Comparison of ENCODE assay signal across 16 mouse cellular contexts in the genomic region with DNA sequence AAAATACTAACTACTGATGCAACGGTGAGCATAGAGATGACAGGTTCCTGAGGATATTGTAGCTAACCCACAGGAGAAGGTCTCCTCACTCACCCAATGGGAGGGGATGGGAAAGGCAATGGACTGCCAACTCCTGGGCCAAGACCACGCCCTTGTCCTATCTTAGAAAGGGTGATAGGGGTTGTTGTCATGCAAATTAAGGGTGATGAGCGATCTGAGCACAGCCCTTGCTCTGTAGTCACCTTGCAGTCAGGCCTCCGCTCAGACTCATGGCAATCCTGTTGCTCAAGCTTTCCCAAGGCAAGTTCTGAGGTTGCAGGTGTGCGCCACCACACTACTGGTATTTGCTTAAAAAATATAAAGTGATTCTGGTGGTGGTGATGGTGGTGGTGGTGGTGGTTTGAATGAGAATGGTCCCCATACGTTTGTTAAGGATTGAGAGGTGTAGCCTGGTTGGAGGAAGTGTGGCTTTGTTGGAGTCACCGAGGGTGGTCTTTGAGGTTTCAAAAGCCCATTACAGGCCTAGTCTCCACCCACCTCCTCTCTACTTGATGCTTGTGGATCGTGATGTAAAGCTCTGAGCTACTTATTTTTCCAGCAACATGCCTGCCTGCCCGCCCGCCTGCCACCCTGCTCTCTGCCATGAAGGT. TPM values are rescaled to one million over a fixed set of nuclear protein-coding genes. Genes with fewer than 3 reads are reported as not detected.
A peak's percentile ranks its signal among the peaks of the same experiment; 100 is the strongest.
DNase-seq lines count a peak whose midpoint lies in the region; ATAC-seq and TF ChIP-seq lines count a peak whose summit lies in the region.
"Had no signal": no experiment of that assay in that cellular context is flagged by ENCODE, and none has a peak within 500 bp of the region (broad histone marks: within the 10 kb centered on the region; RNA-seq: fewer than 3 reads in every experiment).

No protein-coding gene starts in this region.

- no peak overlapping the region for H3K9ac ChIP-seq in MEL (ENCODE audit: control insufficient read depth, low read depth, low read length, poor library complexity, severe bottlenecking)
- no peak overlapping the region for H3K9ac ChIP-seq in midbrain, embryonic 16.5 days (ENCODE audit: low read depth, low read length)

- TF ChIP-seq RAD21 in MEL (IDR thresholded peaks at IDR 0.05; ENCODE audit: low read depth, low read length) = no peak

- ATAC-seq in megakaryocyte, adult 5-6 weeks (ENCODE audit: poor library complexity, severe bottlenecking) = no peak
- ATAC-seq in midbrain, embryonic 16.5 days = no peak

- no peak for TF ChIP-seq CTCF in MEL (IDR thresholded peaks at IDR 0.05 in 2 of 3, conservative IDR thresholded peaks at IDR 0.05 in 1 of 3; ENCODE audit: control insufficient read depth in 1 of 3, insufficient read depth in 1 of 3, low read depth in 2 of 3, low read length in 3 of 3, poor library complexity in 1 of 3, severe bottlenecking in 1 of 3)

- no peaks in the 10 kb centered on the region for H3K9me3 ChIP-seq in megakaryocyte, embryonic 14.5 days
- H3K9me3 ChIP-seq in MEL (replicated peaks; ENCODE audit: insufficient read depth, low read length) = no peaks in the 10 kb centered on the region
- no peaks in the 10 kb centered on the region for H3K9me3 ChIP-seq in midbrain, embryonic 16.5 days (replicated peaks; ENCODE audit: control insufficient read depth, low read length, poor library complexity, severe bottlenecking)

- H3K4me1 ChIP-seq in megakaryocyte, embryonic 14.5 days = peaks cover 50% of the 10 kb centered on the region
- H3K4me1 ChIP-seq in MEL (ENCODE audit: control insufficient read depth in 1 of 2, insufficient read depth in 2 of 2, low read length in 2 of 2) = peaks cover 3 to 9% of the 10 kb centered on the region in 2 experiments
- H3K4me1 ChIP-seq in midbrain, embryonic 16.5 days (ENCODE audit: control insufficient read depth, insufficient read depth, low read length) = peaks cover 26% of the 10 kb centered on the region

- no peak overlapping the region for H3K27ac ChIP-seq in MEL (ENCODE audit: control insufficient read depth, low read depth, low read length)
- H3K27ac ChIP-seq in midbrain, embryonic 16.5 days (ENCODE audit: low read length) = no peak overlapping the region
- H3K27ac ChIP-seq: macrophage had no signal

- DNase-seq in cerebellum, postnatal 14 days = peak; percentile 7 to 25
- no peak for DNase-seq in cerebellum, postnatal 25 days
- DNase-seq in MEL (ENCODE audit: low read depth, low spot score) = peak; percentile 77
- no peak for DNase-seq in Muller cell, postnatal 12 days (ENCODE audit: inconsistent ontology term)
- no peak for DNase-seq in thymus, postnatal 36 days
- DNase-seq: heart, adult 2 months; kidney, adult 11 months; retina, postnatal 1 day had no signal

- no peaks in the 10 kb centered on the region; the same call in 1 of the 2 replicates for H3K79me2 ChIP-seq in MEL (ENCODE audit: control insufficient read depth, insufficient read depth, low read length, poor library complexity)

- WGBS in midbrain, embryonic 16.5 days = 28% methylated on average over 10 of the region's 10 CpGs

- no peaks in the 10 kb centered on the region for H3K36me3 ChIP-seq in megakaryocyte, embryonic 14.5 days (replicated peaks; ENCODE audit: low read length)
- peaks cover 0 to 6% of the 10 kb centered on the region in 2 experiments; a peak in 2 of 4 replicates for H3K36me3 ChIP-seq in MEL (ENCODE audit: control insufficient read depth in 1 of 2, insufficient read depth in 2 of 2, low read length in 2 of 2)
- H3K36me3 ChIP-seq in midbrain, embryonic 16.5 days (ENCODE audit: control insufficient read depth, insufficient read depth, low read length) = no peaks in the 10 kb centered on the region

- TF ChIP-seq POLR2A in MEL (IDR thresholded peaks at IDR 0.05; ENCODE audit: control insufficient read depth in 1 of 2, insufficient read depth in 1 of 2, low read depth in 1 of 2, low read length in 2 of 2, poor library complexity in 1 of 2) = peak in 1 of 2 experiments; percentile 24; a peak in 1 of 4 replicates

- H3K4me3 ChIP-seq in megakaryocyte, embryonic 14.5 days (replicated peaks) = peak overlapping the region; percentile 56
- peak overlapping the region in 1 of 2 experiments; percentile 65; a peak in 1 of 4 replicates for H3K4me3 ChIP-seq in MEL (ENCODE audit: control insufficient read depth in 1 of 2, insufficient read depth in 1 of 2, low read depth in 2 of 2, low read length in 2 of 2)
- H3K4me3 ChIP-seq in midbrain, embryonic 16.5 days (ENCODE audit: low read depth, low read length) = no peak overlapping the region

- peak overlapping the region; percentile 87 for H3K4me2 ChIP-seq in midbrain, embryonic 16.5 days (ENCODE audit: low read length)

- H3K27me3 ChIP-seq in megakaryocyte, embryonic 14.5 days (replicated peaks) = peaks cover 4% of the 10 kb centered on the region
- H3K27me3 ChIP-seq in MEL (ENCODE audit: control insufficient read depth in 1 of 2, insufficient read depth in 2 of 2, low read length in 2 of 2) = no peaks in the 10 kb centered on the region
- no peaks in the 10 kb centered on the region for H3K27me3 ChIP-seq in midbrain, embryonic 16.5 days (ENCODE audit: control insufficient read depth, insufficient read depth, low read depth, low read length)

- TF ChIP-seq EP300 in MEL (IDR thresholded peaks at IDR 0.05; ENCODE audit: low read depth in 1 of 2, low read length in 2 of 2) = no peak

TF ChIP-seq in MEL, 35 proteins besides CTCF, POLR2A, EP300 and RAD21:
- TF ChIP-seq GATA1 (IDR thresholded peaks at IDR 0.05; ENCODE audit: low read depth, low read length) (peak; percentile 27; the same call in 1 of the 2 replicates), MEF2A (IDR thresholded peaks at IDR 0.05; ENCODE audit: extremely low read depth, insufficient replicate concordance, low read depth, low read length, poor library complexity, severe bottlenecking) (no peak), POLR2AphosphoS5 (IDR thresholded peaks at IDR 0.05; ENCODE audit: borderline replicate concordance, low read depth, low read length) (no peak), ETS1 (IDR thresholded peaks at IDR 0.05; ENCODE audit: low read depth, low read length) (no peak), KAT2A (conservative IDR thresholded peaks at IDR 0.05; ENCODE audit: low read depth, low read length) (no peak), ZMIZ1 (IDR thresholded peaks at IDR 0.05; ENCODE audit: low read depth, low read length) (no peak), TAL1 (IDR thresholded peaks at IDR 0.05; ENCODE audit: low read length) (no peak), SIN3A (IDR thresholded peaks at IDR 0.05; ENCODE audit: low read length) (no peak), CHD1 (IDR thresholded peaks at IDR 0.05; ENCODE audit: low read depth, low read length) (no peak), TBP (IDR thresholded peaks at IDR 0.05; ENCODE audit: low read depth, low read length) (peak; percentile 68), MAZ (IDR thresholded peaks at IDR 0.05; ENCODE audit: low read depth, low read length) (0 out of 2 replicates have a peak, but pooled peaks have one; percentile 63), ZKSCAN1 (IDR thresholded peaks at IDR 0.05; ENCODE audit: low read depth, low read length) (no peak), NRF1 (IDR thresholded peaks at IDR 0.05; ENCODE audit: insufficient read depth, low read depth, low read length, poor library complexity, severe bottlenecking) (no peak), UBTF (IDR thresholded peaks at IDR 0.05; ENCODE audit: borderline replicate concordance, insufficient read depth, low read depth, low read length) (no peak), MYC (IDR thresholded peaks at IDR 0.05; ENCODE audit: low read depth, low read length) (no peak)

RNA-seq across cellular contexts. Expression of a gene that starts 1.3 kb away (rescaled TPM):
- 16.9 and 40.0 TPM in 2 replicates for polyA plus RNA-seq in megakaryocyte, embryonic 14.5 days (2012; ENCODE audit: insufficient read depth, low replicate concordance)
- total RNA-seq in megakaryocyte, adult 5-6 weeks (2015) = 0.31 and 2.1 TPM in 2 replicates
- total RNA-seq in megakaryocyte, adult 5-6 weeks (2017) = 0.81 and 1.5 TPM in 2 replicates
- total RNA-seq in MEL (2012; rRNA removed) = 3.6 and 4.3 TPM in 2 replicates
- 1 to 10 TPM in 1 of 2 experiments, not detected in 1; 9.7 TPM for polyA plus RNA-seq in MEL (2012; ENCODE audit: insufficient read depth in 1 of 2, insufficient read length in 2 of 2, low read depth in 1 of 2, low replicate concordance in 2 of 2, missing spikeins in 1 of 2)
- polyA plus RNA-seq in midbrain, embryonic 16.5 days (2015; fragmentation: Nextera tagmentation; extraction: Ambion mirVana) = 8.9 and 9.5 TPM in 2 replicates

RNA-seq across cellular contexts. Expression of a gene that starts 54.8 kb away (rescaled TPM):
- polyA plus RNA-seq in megakaryocyte, embryonic 14.5 days (2012; ENCODE audit: insufficient read depth, low replicate concordance) = not detected in 2 replicates
- total RNA-seq in megakaryocyte, adult 5-6 weeks (2015) = not detected in 2 replicates
- total RNA-seq in megakaryocyte, adult 5-6 weeks (2017) = not detected in 2 replicates
- total RNA-seq in MEL (2012; rRNA removed) = not detected in 2 replicates
- under 1 TPM in 1 of 2 experiments, not detected in 1; 0.01 TPM for polyA plus RNA-seq in MEL (2012; ENCODE audit: insufficient read depth in 1 of 2, insufficient read length in 2 of 2, low read depth in 1 of 2, low replicate concordance in 2 of 2, missing spikeins in 1 of 2)
- polyA plus RNA-seq in midbrain, embryonic 16.5 days (2015; fragmentation: Nextera tagmentation; extraction: Ambion mirVana) = 0.07 and 0.11 TPM in 2 replicates
- total RNA-seq: left cerebral cortex, adult 18-20 months; liver, adult 2 months had no signal
- polyA plus RNA-seq: liver, adult 2 months; macrophage had no signal

RNA-seq across cellular contexts. Expression of a gene that starts 56.1 kb away (rescaled TPM):
- polyA plus RNA-seq in megakaryocyte, embryonic 14.5 days (2012; ENCODE audit: insufficient read depth, low replicate concordance) = 0.03 TPM in 1 of 2 replicates, not detected in the other
- total RNA-seq in megakaryocyte, adult 5-6 weeks (2015) = 9.8 and 11.4 TPM in 2 replicates
- total RNA-seq in megakaryocyte, adult 5-6 weeks (2017) = 12.6 and 14.9 TPM in 2 replicates
- 1.3 and 1.7 TPM in 2 replicates for total RNA-seq in MEL (2012; rRNA removed)
- 1 to 10 TPM in 1 of 2 experiments, not detected in 1; 2.6 TPM for polyA plus RNA-seq in MEL (2012; ENCODE audit: insufficient read depth in 1 of 2, insufficient read length in 2 of 2, low read depth in 1 of 2, low replicate concordance in 2 of 2, missing spikeins in 1 of 2)
- polyA plus RNA-seq in midbrain, embryonic 16.5 days (2015; fragmentation: Nextera tagmentation; extraction: Ambion mirVana) = not detected in 2 replicates

RNA-seq across cellular contexts. Expression of a gene that starts 56.7 kb away (rescaled TPM):
- not detected in 2 replicates for polyA plus RNA-seq in megakaryocyte, embryonic 14.5 days (2012; ENCODE audit: insufficient read depth, low replicate concordance)
- not detected in 2 replicates for total RNA-seq in megakaryocyte, adult 5-6 weeks (2015)
- not detected in 2 replicates for total RNA-seq in megakaryocyte, adult 5-6 weeks (2017)
- total RNA-seq in MEL (2012; rRNA removed) = not detected in 2 replicates
- not detected for polyA plus RNA-seq in MEL (2012; ENCODE audit: insufficient read depth in 1 of 2, insufficient read length in 2 of 2, low read depth in 1 of 2, low replicate concordance in 2 of 2, missing spikeins in 1 of 2)
- polyA plus RNA-seq in midbrain, embryonic 16.5 days (2015; fragmentation: Nextera tagmentation; extraction: Ambion mirVana) = 0.17 and 0.26 TPM in 2 replicates
- total RNA-seq: liver, adult 2 months had no signal
- polyA plus RNA-seq: frontal cortex, adult 2 months; liver, adult 2 months; macrophage; neural tube, embryonic 11.5 days had no signal

Comparison
In these comparisons a context has a peak if more than half of its experiments do, and no peak if none do; other contexts are left out.
1. DNase-seq: peak in cerebellum, postnatal 14 days (2 of 2) and MEL (single experiment); none in cerebellum, postnatal 25 days (0 of 2), Muller cell, postnatal 12 days (single experiment) and thymus, postnatal 36 days (0 of 2).